Mouse (Mus musculus): ENCODE results near the gene Clcf1. TPM values are rescaled to one million over a fixed set of nuclear protein-coding genes. Genes with fewer than 3 reads are reported as not detected.

The Clcf1 gene
- 0.39 and 0.43 TPM in 2 replicates for polyA plus RNA-seq (2015; fragmentation: Nextera tagmentation; extraction: Ambion mirVana)

DNA sequence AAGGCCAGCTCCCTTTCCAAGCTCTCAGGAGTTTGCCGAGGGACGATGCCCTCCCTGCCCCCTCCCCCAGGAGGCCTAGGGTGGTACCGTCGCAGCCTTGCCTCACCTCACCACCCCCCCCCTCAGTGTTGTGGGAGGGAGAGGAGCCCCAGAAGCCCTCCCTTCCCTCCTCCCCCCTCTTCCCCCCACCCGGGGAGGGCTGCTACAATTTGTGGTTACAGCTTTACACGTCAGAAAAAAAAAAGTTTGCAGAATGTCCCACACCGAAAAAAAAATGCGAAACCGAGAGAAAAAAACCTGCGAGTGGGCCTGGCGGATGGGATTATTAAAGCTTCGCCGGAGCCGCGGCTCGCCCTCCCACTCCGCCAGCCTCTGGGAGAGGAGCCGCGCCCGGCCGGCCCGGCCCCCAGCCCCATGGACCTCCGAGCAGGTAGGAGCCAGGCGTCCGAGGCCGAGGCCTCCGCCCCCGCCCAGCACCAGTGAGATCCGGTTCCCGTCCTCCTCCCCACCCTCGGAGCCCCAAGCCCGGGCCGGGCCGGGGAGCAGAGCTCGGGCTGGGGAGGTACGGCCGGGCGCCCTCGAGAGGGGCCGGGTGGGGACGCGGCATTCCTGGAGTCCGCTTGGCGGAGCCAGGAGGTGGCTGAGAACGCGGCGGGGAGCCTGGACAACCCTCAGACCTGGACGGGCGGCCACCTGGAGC lies at the start of gene Clcf1, which contains the start of gene AC109138.7:
Clcf1 (plus strand) TSS at position 168 of the 700 bp plus-strand sequence.
AC109138.7 (plus strand) TSS at position 287 of the 700 bp plus-strand sequence.
- H3K27me3 ChIP-seq, result peaks cover 54% of the 10 kb centered on the region
- peaks cover 32% of the 10 kb centered on the region for H3K4me1 ChIP-seq
- no peak within 1 kb of the TSS for H3K27ac ChIP-seq (replicated peaks)
- H3K9ac ChIP-seq (replicated peaks), result peak within 1 kb of the TSS; percentile 55
- ATAC-seq (replicated peaks), result peak; percentile 57
- peak within 1 kb of the TSS; percentile 99 for H3K4me2 ChIP-seq (replicated peaks)
- H3K9me3 ChIP-seq, result no peaks in the 10 kb centered on the region
- H3K4me3 ChIP-seq, result peak within 1 kb of the TSS; percentile 52
- 1% methylated on average over 43 of the region's 49 CpGs for WGBS
- no peaks in the 10 kb centered on the region for H3K36me3 ChIP-seq

DNA sequence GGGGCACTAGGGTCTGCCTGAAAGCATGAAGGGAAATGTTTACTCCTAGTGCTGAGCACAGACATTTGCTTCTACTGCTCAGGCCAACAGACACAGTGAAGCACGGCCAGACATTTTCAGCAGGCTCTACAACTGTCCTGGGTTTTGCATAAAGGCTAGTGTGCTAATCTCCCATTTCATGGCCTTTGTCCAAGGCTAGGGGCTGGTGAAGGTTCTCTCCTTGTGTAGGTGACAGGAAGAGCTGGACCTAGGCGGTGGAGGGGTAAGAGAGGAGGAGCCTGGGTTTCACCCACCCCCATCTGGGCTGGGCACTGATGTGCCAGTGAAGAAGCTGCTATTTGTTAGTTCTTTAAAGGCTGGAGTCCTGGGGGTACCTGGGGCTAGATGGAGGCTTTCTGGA lies 49.3 kb upstream of the Clcf1 start:
- Histone ChIP-seq H3K36me3 (peaks cover 15% of the 10 kb centered on the region; the same call in 1 of the 2 replicates), H3K9me3 (no peaks in the 10 kb centered on the region), H3K9ac (replicated peaks) (no peak overlapping the region), H3K4me2 (replicated peaks) (no peak overlapping the region), H3K4me3 (no peak overlapping the region), H3K27ac (replicated peaks) (no peak overlapping the region), H3K27me3 (no peaks in the 10 kb centered on the region), H3K4me1 (peaks cover 20% of the 10 kb centered on the region)
- ATAC-seq (replicated peaks), result no peak
- 75% methylated on average over 2 of the region's 2 CpGs for WGBS

DNA sequence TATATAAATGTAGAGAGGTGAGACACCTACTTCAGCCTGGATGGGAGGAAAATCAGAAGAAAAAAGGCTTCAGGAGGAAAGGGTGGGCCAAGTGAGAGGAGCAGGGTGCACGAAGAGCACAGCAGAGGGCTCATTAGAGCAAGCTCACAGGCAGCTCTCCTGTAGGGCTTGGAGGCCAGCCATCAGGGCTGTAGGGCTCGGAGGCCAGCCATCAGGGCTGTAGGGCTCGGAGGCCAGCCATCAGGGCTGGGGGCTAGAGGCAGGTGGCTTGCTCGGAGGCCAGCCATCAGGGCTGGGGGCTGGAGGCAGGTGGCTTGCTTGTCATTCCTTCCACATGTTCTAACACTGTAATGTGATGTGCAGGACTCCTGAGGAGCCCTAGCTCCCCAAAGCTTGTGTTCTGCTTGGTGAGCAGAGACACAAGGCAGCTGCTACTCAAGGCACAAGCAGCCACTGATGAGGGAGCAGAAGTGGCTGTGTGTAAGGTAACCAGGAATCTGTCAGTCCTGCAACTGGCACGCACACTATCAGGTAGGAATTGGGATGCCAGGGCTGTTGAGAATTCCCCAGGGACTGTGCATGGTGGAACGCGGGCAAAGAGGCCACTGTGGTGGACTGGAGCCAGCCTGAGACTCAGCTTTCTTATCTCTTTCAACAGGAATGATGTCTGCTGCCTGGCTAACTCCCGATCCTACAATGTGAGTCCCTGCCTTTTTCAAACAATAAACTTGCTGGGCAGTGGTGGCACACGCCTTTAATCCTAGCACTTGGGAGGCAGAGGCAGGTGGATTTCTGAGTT lies 47.2 kb upstream of the Clcf1 start:
- ATAC-seq (replicated peaks), result no peak
- Histone ChIP-seq H3K9me3 (no peaks in the 10 kb centered on the region), H3K4me1 (peaks cover 26% of the 10 kb centered on the region), H3K27ac (replicated peaks) (no peak overlapping the region), H3K4me3 (no peak overlapping the region), H3K27me3 (no peaks in the 10 kb centered on the region), H3K9ac (replicated peaks) (no peak overlapping the region), H3K36me3 (no peaks in the 10 kb centered on the region), H3K4me2 (replicated peaks) (no peak overlapping the region)
- WGBS, result 81% methylated on average over 9 of the region's 9 CpGs

DNA sequence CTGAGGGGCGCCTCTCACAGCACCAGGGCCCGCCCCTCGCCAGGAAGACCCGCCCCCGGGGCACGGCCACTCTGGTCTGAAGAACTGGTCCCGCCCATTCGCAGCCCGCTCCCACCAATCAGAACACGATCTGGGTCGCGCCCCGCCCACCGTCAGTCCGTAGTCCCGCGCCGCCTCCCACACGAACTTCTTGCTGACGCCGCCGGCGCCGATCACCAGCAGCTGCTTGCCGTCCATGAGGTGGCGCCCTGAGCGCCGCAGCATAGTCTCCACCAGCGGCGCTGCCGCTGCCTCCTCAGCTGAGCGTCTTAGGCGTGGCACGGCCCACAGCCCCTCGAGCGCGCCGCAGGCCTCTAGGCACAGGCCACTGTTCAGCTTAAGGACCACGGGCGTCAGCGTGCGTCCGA lies 44.7 kb upstream of the Clcf1 start:
- Histone ChIP-seq H3K27ac (replicated peaks) (peak overlapping the region; percentile 91), H3K4me3 (peak overlapping the region; percentile 49), H3K27me3 (no peaks in the 10 kb centered on the region), H3K9ac (replicated peaks) (peak overlapping the region; percentile 80), H3K4me1 (peaks cover 12% of the 10 kb centered on the region), H3K9me3 (no peaks in the 10 kb centered on the region), H3K36me3 (no peaks in the 10 kb centered on the region), H3K4me2 (replicated peaks) (peak overlapping the region; percentile 93)
- WGBS, result 0% methylated on average over 43 of the region's 43 CpGs
- ATAC-seq (replicated peaks), result peak; percentile 95

DNA sequence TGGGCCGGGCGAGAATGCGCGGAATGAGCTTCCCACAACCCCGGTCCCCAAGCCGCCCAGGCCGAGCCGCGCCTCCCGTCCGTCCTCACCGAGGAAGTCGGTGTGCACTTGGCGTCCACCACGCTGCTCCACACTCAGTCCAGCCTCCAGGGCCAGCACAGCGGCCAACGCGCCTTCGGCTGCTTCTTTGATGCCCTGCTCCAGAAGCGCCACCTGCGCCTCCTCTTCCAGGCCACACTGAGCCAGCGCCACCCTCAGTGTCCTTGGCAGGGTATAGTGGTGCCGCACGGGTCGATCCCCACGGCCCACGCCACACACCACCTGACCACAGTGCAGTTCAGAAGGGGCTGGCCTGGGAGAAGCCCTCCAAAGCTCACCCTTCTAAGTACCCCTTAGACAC lies 44.2 kb upstream of the Clcf1 start:
- H3K27ac ChIP-seq (replicated peaks), result peak overlapping the region; percentile 91
- peaks cover 12% of the 10 kb centered on the region for H3K4me1 ChIP-seq
- peak overlapping the region; percentile 49 for H3K4me3 ChIP-seq
- ATAC-seq (replicated peaks), result peak; percentile 71
- no peaks in the 10 kb centered on the region for H3K27me3 ChIP-seq
- H3K9ac ChIP-seq (replicated peaks), result peak overlapping the region; percentile 80
- H3K9me3 ChIP-seq, result no peaks in the 10 kb centered on the region
- 4% methylated on average over 27 of the region's 27 CpGs for WGBS
- peak overlapping the region; percentile 93 for H3K4me2 ChIP-seq (replicated peaks)
- no peaks in the 10 kb centered on the region for H3K36me3 ChIP-seq

DNA sequence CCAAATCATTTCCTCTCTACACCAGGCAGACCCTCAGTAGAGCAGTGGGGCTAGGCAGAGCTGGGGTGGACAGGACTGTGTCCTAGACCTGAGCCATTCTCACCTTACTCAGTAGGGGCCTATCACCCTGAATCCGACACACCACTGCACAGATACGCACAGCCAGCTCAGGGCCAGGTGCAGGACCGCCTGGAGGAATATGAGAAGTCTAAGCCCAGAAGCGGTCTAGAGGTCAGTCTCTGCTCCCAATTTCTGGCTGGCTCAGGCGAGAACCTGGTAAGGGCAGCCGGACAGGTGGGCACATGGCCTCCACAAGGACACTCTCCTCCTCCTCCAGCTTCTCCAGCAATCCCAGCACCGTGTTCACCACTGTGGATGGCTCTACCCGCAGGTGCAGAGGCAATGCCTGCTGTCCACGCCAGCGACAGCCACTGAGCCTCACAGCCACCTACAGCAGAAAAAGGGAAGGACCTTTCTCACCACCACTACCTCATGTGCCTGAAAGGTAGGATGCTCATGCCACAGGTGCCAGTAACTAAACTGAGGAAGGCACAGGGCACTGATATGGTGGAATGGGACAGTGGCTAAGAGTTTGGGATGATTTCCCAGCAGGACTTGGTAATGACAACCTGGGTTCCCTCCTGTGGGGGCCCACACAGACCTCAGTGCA lies 43.2 kb upstream of the Clcf1 start:
- Histone ChIP-seq H3K27ac (replicated peaks) (no peak overlapping the region), H3K9ac (replicated peaks) (no peak overlapping the region)

DNA sequence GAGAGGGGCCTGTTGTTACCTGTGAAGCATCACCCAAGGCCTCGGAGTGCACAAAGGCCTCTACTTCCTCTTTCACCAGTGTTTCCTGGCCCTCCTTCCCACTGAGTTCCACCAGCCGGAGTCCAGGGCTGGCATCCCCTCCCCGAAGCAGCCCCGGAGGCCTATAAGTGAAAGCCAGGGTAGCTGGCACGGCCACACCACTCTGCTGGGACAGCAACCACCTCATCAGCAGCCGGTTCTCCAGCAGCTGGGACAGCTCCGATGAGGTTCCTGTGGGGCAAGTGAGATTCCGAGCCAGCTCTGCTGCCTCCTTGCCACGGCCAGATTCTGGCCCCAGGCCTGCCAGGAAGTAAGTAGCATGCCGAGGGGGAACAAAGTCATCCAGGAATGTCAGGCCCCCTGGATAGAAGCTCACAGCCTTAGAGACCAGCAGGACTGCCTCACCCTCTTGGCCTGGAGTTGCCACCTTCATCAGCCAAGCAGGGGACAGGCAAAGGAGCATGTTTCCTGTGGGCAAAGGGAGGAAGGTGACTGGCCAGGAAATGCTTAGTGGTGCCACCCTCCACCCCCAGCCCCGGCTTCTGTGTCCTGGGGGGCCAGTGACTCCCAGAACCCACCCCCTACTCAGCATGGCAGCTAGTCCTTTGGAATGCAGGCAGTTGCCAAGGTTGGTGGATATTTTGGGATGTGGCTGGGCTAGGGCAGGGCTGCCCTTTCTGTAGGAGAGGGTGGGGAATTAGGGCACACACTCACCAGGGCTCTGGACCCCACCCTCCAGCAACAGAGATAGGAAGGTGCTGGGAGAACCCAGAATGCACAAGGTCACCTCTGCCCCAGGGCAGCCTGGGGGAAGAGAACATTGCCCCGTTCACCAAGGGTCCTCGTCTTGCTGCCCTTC lies 42.4 kb upstream of the Clcf1 start:
- 77% methylated on average over 13 of the region's 13 CpGs for WGBS

More for the DNA sequence above, 43.2 kb upstream of the Clcf1 start:
- Histone ChIP-seq H3K4me1 (peaks cover 20% of the 10 kb centered on the region), H3K4me3 (no peak overlapping the region), H3K36me3 (no peaks in the 10 kb centered on the region), H3K27me3 (no peaks in the 10 kb centered on the region), H3K4me2 (replicated peaks) (no peak overlapping the region), H3K9me3 (no peaks in the 10 kb centered on the region)
- WGBS, result 89% methylated on average over 10 of the region's 10 CpGs
- ATAC-seq (replicated peaks), result no peak

DNA sequence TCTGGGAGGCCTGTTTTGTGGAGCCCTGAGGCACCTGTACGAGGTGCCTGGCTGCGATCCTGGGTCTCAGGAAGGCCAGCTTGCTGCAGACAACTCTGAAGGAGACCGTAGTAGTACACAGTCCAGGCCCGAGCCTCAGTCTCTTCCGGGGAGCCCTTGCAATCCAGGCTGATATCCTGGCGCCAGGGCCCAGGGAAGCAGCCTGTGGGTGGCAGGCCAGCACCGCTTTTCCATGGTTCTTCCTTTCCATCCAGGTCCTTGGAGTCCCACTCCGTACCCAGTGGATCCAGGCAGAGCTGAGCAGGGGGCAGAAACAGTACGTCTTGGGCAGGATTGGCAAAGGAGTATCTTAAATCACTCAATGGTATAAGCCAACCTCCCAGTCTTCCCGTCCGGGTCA lies 41.1 kb upstream of the Clcf1 start:
- Histone ChIP-seq H3K4me3 (no peak overlapping the region), H3K27ac (replicated peaks) (no peak overlapping the region), H3K4me2 (replicated peaks) (no peak overlapping the region), H3K27me3 (no peaks in the 10 kb centered on the region), H3K36me3 (no peaks in the 10 kb centered on the region), H3K9me3 (no peaks in the 10 kb centered on the region), H3K9ac (replicated peaks) (no peak overlapping the region), H3K4me1 (peaks cover 20% of the 10 kb centered on the region)
- no peak for ATAC-seq (replicated peaks)
- 57% methylated on average over 11 of the region's 11 CpGs for WGBS

More for the DNA sequence above, 42.4 kb upstream of the Clcf1 start:
- H3K9ac ChIP-seq (replicated peaks), result no peak overlapping the region
- H3K9me3 ChIP-seq, result no peaks in the 10 kb centered on the region
- no peak for ATAC-seq (replicated peaks)
- H3K4me2 ChIP-seq (replicated peaks), result no peak overlapping the region
- no peaks in the 10 kb centered on the region for H3K36me3 ChIP-seq
- H3K4me1 ChIP-seq, result peaks cover 20% of the 10 kb centered on the region
- no peaks in the 10 kb centered on the region for H3K27me3 ChIP-seq
- no peak overlapping the region for H3K4me3 ChIP-seq
- H3K27ac ChIP-seq (replicated peaks), result no peak overlapping the region

DNA sequence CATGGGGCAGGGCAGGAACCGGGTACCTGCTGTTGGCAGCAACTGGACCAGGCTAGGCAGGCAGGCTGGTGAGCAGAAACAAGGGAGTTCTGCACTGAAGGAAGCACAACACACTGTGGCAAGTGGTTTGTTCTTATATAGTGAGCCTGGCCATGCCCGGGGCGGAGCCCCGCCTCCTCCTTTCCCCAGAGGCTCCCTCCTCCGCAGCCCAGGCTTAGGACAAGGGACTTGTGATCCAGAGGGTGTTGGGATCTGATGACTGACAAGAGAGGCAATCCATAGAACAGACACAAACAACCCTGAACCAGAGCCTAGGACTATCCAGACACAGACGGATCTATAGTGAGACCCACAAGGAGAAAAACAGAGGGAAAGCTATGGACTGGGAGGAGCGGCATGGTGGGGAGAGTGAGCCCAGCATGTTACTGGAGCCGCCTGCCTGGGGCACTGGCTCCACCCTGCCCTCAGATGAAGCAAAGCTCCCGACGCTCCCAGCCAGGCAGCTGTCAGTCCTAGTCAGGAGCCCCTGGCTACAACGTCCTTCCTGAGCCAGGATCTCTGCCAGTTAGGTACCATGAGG lies 38.6 kb upstream of the Clcf1 start, which contains the start of gene Carns1:
Carns1 (minus strand) TSS at position 112 of the 580 bp plus-strand sequence.
- Histone ChIP-seq H3K27ac (replicated peaks) (no peak within 1 kb of the TSS), H3K4me1 (peaks cover 8% of the 10 kb centered on the region), H3K27me3 (no peaks in the 10 kb centered on the region), H3K4me3 (no peak within 1 kb of the TSS), H3K9ac (replicated peaks) (0 out of 2 replicates have a peak within 1 kb of the TSS, but pooled peaks have one; percentile 1), H3K4me2 (replicated peaks) (peak within 1 kb of the TSS; percentile 23; the same call in 1 of the 2 replicates), H3K36me3 (no peaks in the 10 kb centered on the region), H3K9me3 (no peaks in the 10 kb centered on the region)
- ATAC-seq (replicated peaks), result no peak; the same call in 1 of the 2 replicates
- WGBS, result 5% methylated on average over 11 of the region's 11 CpGs

DNA sequence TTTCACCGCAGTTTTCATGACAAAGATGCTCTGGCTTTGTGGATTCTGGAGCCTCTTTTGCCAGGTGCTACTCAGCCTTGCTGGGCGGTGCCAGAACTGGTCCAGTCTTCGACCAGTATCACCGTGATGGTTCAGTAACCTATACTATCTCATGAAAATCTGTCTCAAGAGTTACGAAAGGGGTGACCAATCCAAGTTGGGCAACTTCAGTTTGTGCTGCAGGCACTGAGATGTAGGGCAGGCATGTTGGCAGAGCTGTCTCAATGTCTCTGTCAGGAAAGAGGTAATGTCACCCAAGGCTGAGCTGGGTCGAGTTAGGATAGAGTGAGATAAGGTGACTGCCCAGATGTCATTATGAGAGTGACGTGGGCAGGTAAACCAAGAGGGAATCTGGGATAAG lies 33.6 kb upstream of the Clcf1 start:
- no peak overlapping the region for H3K4me3 ChIP-seq
- peaks cover 11% of the 10 kb centered on the region for H3K4me1 ChIP-seq
- no peaks in the 10 kb centered on the region for H3K27me3 ChIP-seq
- H3K36me3 ChIP-seq, result no peaks in the 10 kb centered on the region
- WGBS, result 87% methylated on average over 7 of the region's 7 CpGs
- H3K4me2 ChIP-seq (replicated peaks), result no peak overlapping the region
- no peak overlapping the region for H3K27ac ChIP-seq (replicated peaks)
- no peaks in the 10 kb centered on the region for H3K9me3 ChIP-seq
- ATAC-seq (replicated peaks), result no peak
- no peak overlapping the region for H3K9ac ChIP-seq (replicated peaks)

DNA sequence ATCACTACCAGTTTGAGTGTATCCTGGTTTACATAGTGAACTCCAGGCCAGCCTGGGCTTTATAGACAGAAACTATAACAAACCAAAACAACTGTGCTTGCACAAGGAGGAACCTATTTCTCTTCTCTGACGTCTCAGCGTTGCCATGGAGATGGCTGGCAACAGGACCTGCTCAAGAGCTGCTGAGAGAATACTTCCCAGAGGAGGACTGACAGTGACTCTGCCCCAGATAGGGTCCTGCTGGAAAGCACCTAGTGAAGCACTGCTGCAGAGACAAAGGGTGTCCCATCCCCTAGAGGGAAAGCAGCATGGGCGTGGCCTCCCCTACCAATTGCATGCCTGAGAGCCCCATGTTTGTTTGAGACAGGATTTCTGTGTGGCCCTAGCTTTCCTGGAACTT lies 32.1 kb upstream of the Clcf1 start:
- no peak overlapping the region for H3K4me2 ChIP-seq (replicated peaks)
- H3K9me3 ChIP-seq, result no peaks in the 10 kb centered on the region
- H3K36me3 ChIP-seq, result no peaks in the 10 kb centered on the region
- no peaks in the 10 kb centered on the region for H3K27me3 ChIP-seq
- ATAC-seq (replicated peaks), result peak; percentile 57; the same call in 1 of the 2 replicates
- H3K27ac ChIP-seq (replicated peaks), result no peak overlapping the region
- no peak overlapping the region for H3K9ac ChIP-seq (replicated peaks)
- 49% methylated on average over 3 of the region's 3 CpGs for WGBS
- H3K4me3 ChIP-seq, result no peak overlapping the region
- peaks cover 8% of the 10 kb centered on the region for H3K4me1 ChIP-seq

Measured in forebrain, embryonic 15.5 days (tissue).